Comparison of ENCODE assay signal across 30 mouse cellular contexts in the genomic region with DNA sequence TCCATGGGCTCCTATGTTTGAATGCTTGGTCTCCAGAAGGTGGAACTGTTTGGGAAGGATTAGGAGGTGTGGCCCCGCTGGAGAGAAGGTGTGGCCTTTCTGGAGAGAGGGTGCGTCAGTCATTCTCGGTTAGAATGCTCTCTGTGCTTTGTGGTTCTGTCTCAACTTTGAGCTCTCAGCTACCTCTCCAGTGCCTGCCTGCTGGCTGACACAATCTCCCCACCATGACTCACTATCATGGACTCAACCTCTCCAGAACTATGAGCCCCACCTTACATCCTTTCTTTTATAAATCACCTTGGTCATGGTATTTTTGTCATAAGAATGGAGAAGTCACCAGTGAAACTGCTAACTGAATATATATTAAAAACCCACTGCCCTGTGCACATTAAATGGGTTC. TPM values are rescaled to one million over a fixed set of nuclear protein-coding genes. Genes with fewer than 3 reads are reported as not detected.
DNase-seq lines count a peak whose midpoint lies in the region; ATAC-seq and TF ChIP-seq lines count a peak whose summit lies in the region.
"Had no signal": no experiment of that assay in that cellular context is flagged by ENCODE, and none has a peak within 500 bp of the region (broad histone marks: within the 10 kb centered on the region; RNA-seq: fewer than 3 reads in every experiment).

No protein-coding gene starts in this region.

- no peaks in the 10 kb centered on the region for H3K27me3 ChIP-seq in intestine, embryonic 14.5 days (replicated peaks; ENCODE audit: control insufficient read depth, insufficient read depth, low read length)
- H3K27me3 ChIP-seq in intestine, embryonic 15.5 days (replicated peaks): no peaks in the 10 kb centered on the region
- H3K27me3 ChIP-seq in kidney, postnatal 0 days (ENCODE audit: insufficient read depth, low read length): no peaks in the 10 kb centered on the region
- H3K27me3 ChIP-seq: CH12.LX; embryonic facial prominence, embryonic 13.5 days; forebrain, embryonic 15.5 days; hindbrain, embryonic 13.5 days; liver, embryonic 15.5 days had no signal

- no peak for TF ChIP-seq POLR2A in lung, adult 2 months (IDR thresholded peaks at IDR 0.05; ENCODE audit: borderline replicate concordance, extremely low read depth, low read depth, low read length)

- WGBS in intestine, embryonic 14.5 days: 93% methylated on average over 3 of the region's 3 CpGs
- WGBS in intestine, embryonic 15.5 days: 93% methylated on average over 3 of the region's 3 CpGs
- 98% methylated on average over 3 of the region's 3 CpGs for WGBS in kidney, postnatal 0 days
- 78% methylated on average over 3 of the region's 3 CpGs for WGBS in lung, adult 2 months

- H3K4me3 ChIP-seq in intestine, embryonic 14.5 days (ENCODE audit: low read depth, low read length): no peak overlapping the region
- H3K4me3 ChIP-seq in intestine, embryonic 15.5 days (replicated peaks): no peak overlapping the region
- H3K4me3 ChIP-seq in kidney, postnatal 0 days (replicated peaks; ENCODE audit: low read depth, low read length): no peak overlapping the region
- H3K4me3 ChIP-seq in lung, adult 2 months (replicated peaks; ENCODE audit: extremely low read depth, low read depth, low read length): no peak overlapping the region
- H3K4me3 ChIP-seq: embryonic facial prominence, embryonic 13.5 days; forebrain, embryonic 10.5 days; forebrain, embryonic 15.5 days; heart, adult 2 months; heart, embryonic 12.5 days; hindbrain, embryonic 13.5 days; layer of hippocampus, adult 2 months; left cerebral cortex, adult 2 months; limb, embryonic 12.5 days; liver, embryonic 15.5 days had no signal

- H3K27ac ChIP-seq in intestine, embryonic 14.5 days (ENCODE audit: low read depth): peak overlapping the region; percentile 33; the same call in 1 of the 2 replicates
- no peak overlapping the region for H3K27ac ChIP-seq in intestine, embryonic 15.5 days
- peak overlapping the region; percentile 73 for H3K27ac ChIP-seq in kidney, postnatal 0 days
- H3K27ac ChIP-seq: embryonic facial prominence, embryonic 13.5 days; forebrain, embryonic 15.5 days; heart, adult 2 months; hindbrain, embryonic 13.5 days; layer of hippocampus, adult 2 months; left cerebral cortex, adult 2 months; liver, embryonic 15.5 days had no signal

- H3K9me3 ChIP-seq in intestine, embryonic 14.5 days (ENCODE audit: control insufficient read depth, low read length): no peaks in the 10 kb centered on the region
- no peaks in the 10 kb centered on the region for H3K9me3 ChIP-seq in intestine, embryonic 15.5 days
- H3K9me3 ChIP-seq in kidney, postnatal 0 days (replicated peaks; ENCODE audit: low read length): no peaks in the 10 kb centered on the region
- H3K9me3 ChIP-seq: embryonic facial prominence, embryonic 13.5 days; forebrain, embryonic 15.5 days; hindbrain, embryonic 13.5 days; limb, embryonic 12.5 days; liver, embryonic 15.5 days had no signal

- H3K4me2 ChIP-seq in intestine, embryonic 14.5 days (ENCODE audit: low read length): no peak overlapping the region
- no peak overlapping the region for H3K4me2 ChIP-seq in intestine, embryonic 15.5 days (replicated peaks)
- H3K4me2 ChIP-seq in kidney, postnatal 0 days (ENCODE audit: low read length): no peak overlapping the region
- H3K4me2 ChIP-seq: embryonic facial prominence, embryonic 13.5 days; forebrain, embryonic 15.5 days; heart, embryonic 12.5 days; hindbrain, embryonic 13.5 days; limb, embryonic 12.5 days; liver, embryonic 15.5 days had no signal

- no peaks in the 10 kb centered on the region for H3K4me1 ChIP-seq in intestine, embryonic 14.5 days (replicated peaks; ENCODE audit: control insufficient read depth, insufficient read depth, low read length)
- no peaks in the 10 kb centered on the region for H3K4me1 ChIP-seq in intestine, embryonic 15.5 days (replicated peaks)
- H3K4me1 ChIP-seq in kidney, postnatal 0 days (replicated peaks; ENCODE audit: insufficient read depth, low read length): no peaks in the 10 kb centered on the region
- H3K4me1 ChIP-seq in lung, adult 2 months (ENCODE audit: control insufficient read depth, insufficient read depth, low read length): no peaks in the 10 kb centered on the region
- H3K4me1 ChIP-seq: forebrain, embryonic 15.5 days; heart, embryonic 12.5 days; liver, embryonic 15.5 days had no signal

- peaks cover 36% of the 10 kb centered on the region for H3K36me3 ChIP-seq in intestine, embryonic 14.5 days (ENCODE audit: control insufficient read depth, insufficient read depth, low read length)
- H3K36me3 ChIP-seq in intestine, embryonic 15.5 days: no peaks in the 10 kb centered on the region
- 0 out of 2 replicates have a peak, but pooled peaks cover 3% of the 10 kb centered on the region for H3K36me3 ChIP-seq in kidney, postnatal 0 days (ENCODE audit: insufficient read depth, low read length)
- H3K36me3 ChIP-seq: forebrain, embryonic 15.5 days; heart, embryonic 12.5 days; limb, embryonic 12.5 days; liver, embryonic 15.5 days had no signal

- H3K9ac ChIP-seq in intestine, embryonic 14.5 days (ENCODE audit: low read length): no peak overlapping the region
- no peak overlapping the region for H3K9ac ChIP-seq in intestine, embryonic 15.5 days
- H3K9ac ChIP-seq in kidney, postnatal 0 days (ENCODE audit: low read depth, low read length): no peak overlapping the region
- H3K9ac ChIP-seq: embryonic facial prominence, embryonic 13.5 days; forebrain, embryonic 15.5 days; heart, embryonic 12.5 days; hindbrain, embryonic 13.5 days; limb, embryonic 12.5 days; liver, embryonic 15.5 days had no signal

- no peak for DNase-seq in intestine, embryonic 14.5 days (ENCODE audit: low spot score)
- DNase-seq in kidney, postnatal 0 days (ENCODE audit: low spot score): no peak
- no peak for DNase-seq in kidney, adult 18-20 months
- DNase-seq in lung, postnatal 10 days: peak; percentile 4
- DNase-seq in lung, adult 2 months: no peak
- no peak for DNase-seq in testis, postnatal 14 days (ENCODE audit: low spot score)
- DNase-seq in adipocyte (ENCODE audit: low spot score): no peak
- DNase-seq: adrenal gland, postnatal 14 days; cerebellum, adult 11 months; cerebellum, adult 9-10 months; embryo, embryonic 11 days; heart, adult 2 months; heart, postnatal 4 days; midbrain, embryonic 14.5 days; thymus, adult 2 months; thymus, postnatal 36 days had no signal

- TF ChIP-seq CTCF in kidney, postnatal 0 days (IDR thresholded peaks at IDR 0.05; ENCODE audit: low read depth): no peak
- no peak for TF ChIP-seq CTCF in lung, adult 2 months (IDR thresholded peaks at IDR 0.05; ENCODE audit: insufficient read depth, low read length)

- no peak; the same call in 1 of the 2 replicates for ATAC-seq in intestine, embryonic 14.5 days (replicated peaks; ENCODE audit: low FRiP score, low TSS enrichment, low read depth)
- ATAC-seq in intestine, embryonic 15.5 days: no peak
- no peak for ATAC-seq in kidney, postnatal 0 days (replicated peaks; ENCODE audit: low FRiP score, low read depth)
- ATAC-seq: forebrain, embryonic 15.5 days had no signal

RNA-seq across cellular contexts. Expression of gene Vwa2, which starts 40.6 kb away (rescaled TPM):
- 1.8 and 2.1 TPM in 2 replicates for polyA plus RNA-seq in intestine, embryonic 14.5 days (2014; fragmentation: Nextera tagmentation; extraction: Ambion mirVana)
- polyA plus RNA-seq in intestine, embryonic 15.5 days (2015; fragmentation: Nextera tagmentation; extraction: Ambion mirVana): 0.90 and 1.0 TPM in 2 replicates
- 18.3 and 18.5 TPM in 2 replicates for polyA plus RNA-seq in kidney, postnatal 0 days (2015; fragmentation: Nextera tagmentation; extraction: Ambion mirVana)
- 0.12 and 0.22 TPM in 2 replicates for polyA plus RNA-seq in lung, adult 2 months (2012; rRNA removed)
- polyA plus RNA-seq: G1E; heart, adult 2 months; heart, postnatal 0 days; liver, adult 2 months; liver, embryonic 15.5 days had no signal
